ENCODE assay signal across 11 mouse cellular contexts in genomic region chr11:114687574-114688188, GRCm38 (mm10). TPM values are rescaled to one million over a fixed set of nuclear protein-coding genes. Genes with fewer than 3 reads are reported as not detected.
DNase-seq lines count a peak whose midpoint lies in the region; ATAC-seq lines count a peak whose summit lies in the region.
"Had no signal": no experiment of that assay in that cellular context is flagged by ENCODE, and none has a peak within 500 bp of the region (broad histone marks: within the 10 kb centered on the region; RNA-seq: fewer than 3 reads in every experiment).

No protein-coding gene starts in this region.

- H3K9ac ChIP-seq in hindbrain, embryonic 16.5 days (ENCODE audit: low read depth, low read length) = no peak overlapping the region
- H3K9ac ChIP-seq in neural tube, embryonic 11.5 days (ENCODE audit: low read length) = no peak overlapping the region
- H3K9ac ChIP-seq in embryonic facial prominence, embryonic 15.5 days = no peak overlapping the region
- no peak overlapping the region for H3K9ac ChIP-seq in stomach, embryonic 16.5 days (ENCODE audit: low read length)
- H3K9ac ChIP-seq: forebrain, embryonic 13.5 days; lung, embryonic 15.5 days had no signal

- H3K4me2 ChIP-seq in hindbrain, embryonic 16.5 days (ENCODE audit: low read length) = no peak overlapping the region
- H3K4me2 ChIP-seq in neural tube, embryonic 11.5 days (ENCODE audit: low read depth) = no peak overlapping the region
- no peak overlapping the region for H3K4me2 ChIP-seq in embryonic facial prominence, embryonic 15.5 days (replicated peaks)
- no peak overlapping the region for H3K4me2 ChIP-seq in stomach, embryonic 16.5 days (ENCODE audit: low read depth, low read length)
- H3K4me2 ChIP-seq: forebrain, embryonic 13.5 days; lung, embryonic 15.5 days had no signal

- no peaks in the 10 kb centered on the region for H3K9me3 ChIP-seq in hindbrain, embryonic 10.5 days
- no peaks in the 10 kb centered on the region for H3K9me3 ChIP-seq in hindbrain, embryonic 16.5 days (ENCODE audit: control insufficient read depth, low read length)
- H3K9me3 ChIP-seq in neural tube, embryonic 11.5 days (ENCODE audit: control insufficient read depth, low read length) = no peaks in the 10 kb centered on the region
- no peaks in the 10 kb centered on the region for H3K9me3 ChIP-seq in embryonic facial prominence, embryonic 15.5 days (replicated peaks)
- H3K9me3 ChIP-seq in stomach, embryonic 16.5 days (replicated peaks; ENCODE audit: control insufficient read depth, low read length) = no peaks in the 10 kb centered on the region
- H3K9me3 ChIP-seq: forebrain, embryonic 13.5 days; heart, embryonic 10.5 days; lung, embryonic 15.5 days had no signal

- H3K27ac ChIP-seq in hindbrain, embryonic 10.5 days = peak overlapping the region; percentile 64
- H3K27ac ChIP-seq in hindbrain, embryonic 16.5 days (ENCODE audit: low read depth, low read length) = no peak overlapping the region
- H3K27ac ChIP-seq in neural tube, embryonic 11.5 days (ENCODE audit: low read depth, low read length) = peak overlapping the region; percentile 49; the same call in 1 of the 2 replicates
- peak overlapping the region; percentile 61 for H3K27ac ChIP-seq in embryonic facial prominence, embryonic 15.5 days (replicated peaks)
- H3K27ac ChIP-seq in stomach, embryonic 16.5 days (ENCODE audit: low read length) = peak overlapping the region; percentile 31
- H3K27ac ChIP-seq: forebrain, embryonic 13.5 days; heart, embryonic 10.5 days; lung, embryonic 15.5 days had no signal

- no peak overlapping the region for H3K4me3 ChIP-seq in hindbrain, embryonic 10.5 days
- no peak overlapping the region for H3K4me3 ChIP-seq in hindbrain, embryonic 16.5 days (ENCODE audit: low read length)
- no peak overlapping the region for H3K4me3 ChIP-seq in neural tube, embryonic 11.5 days (ENCODE audit: low read depth, low read length)
- H3K4me3 ChIP-seq in embryonic facial prominence, embryonic 15.5 days (replicated peaks) = no peak overlapping the region
- H3K4me3 ChIP-seq in stomach, embryonic 16.5 days (replicated peaks; ENCODE audit: low read length) = no peak overlapping the region
- H3K4me3 ChIP-seq: forebrain, embryonic 13.5 days; heart, embryonic 10.5 days; lung, embryonic 15.5 days had no signal

- no peak for ATAC-seq in hindbrain, embryonic 16.5 days
- no peak for ATAC-seq in neural tube, embryonic 11.5 days (ENCODE audit: insufficient read depth, low FRiP score, low TSS enrichment)
- ATAC-seq in embryonic facial prominence, embryonic 15.5 days (ENCODE audit: insufficient number of reproducible peaks, low FRiP score, low TSS enrichment, low read depth) = no peak
- peak; percentile 34; the same call in 1 of the 2 replicates for ATAC-seq in stomach, embryonic 16.5 days (ENCODE audit: insufficient read depth, low FRiP score)
- ATAC-seq: forebrain, embryonic 13.5 days had no signal

- no peaks in the 10 kb centered on the region for H3K27me3 ChIP-seq in hindbrain, embryonic 10.5 days (ENCODE audit: insufficient read depth, poor library complexity, severe bottlenecking)
- H3K27me3 ChIP-seq in hindbrain, embryonic 16.5 days (replicated peaks; ENCODE audit: control insufficient read depth, insufficient read depth, low read length) = no peaks in the 10 kb centered on the region
- H3K27me3 ChIP-seq in neural tube, embryonic 11.5 days (ENCODE audit: control insufficient read depth, insufficient read depth, low read length) = no peaks in the 10 kb centered on the region
- H3K27me3 ChIP-seq in embryonic facial prominence, embryonic 15.5 days = no peaks in the 10 kb centered on the region
- no peaks in the 10 kb centered on the region for H3K27me3 ChIP-seq in stomach, embryonic 16.5 days (ENCODE audit: control insufficient read depth, insufficient read depth, low read length)
- H3K27me3 ChIP-seq: forebrain, embryonic 13.5 days; lung, embryonic 15.5 days had no signal

- no peak for DNase-seq in hindbrain, embryonic 10.5 days (ENCODE audit: low spot score)
- no peak for DNase-seq in neural tube, embryonic 11.5 days (ENCODE audit: low spot score)
- no peak for DNase-seq in neural tube, embryonic 10.5 days (ENCODE audit: extremely low spot score, low spot score)
- no peak for DNase-seq in thymus, postnatal 25 days
- no peak for DNase-seq in B cell, adult 2 months

- WGBS in hindbrain, embryonic 10.5 days = 64% methylated on average over 10 of the region's 10 CpGs
- 49% methylated on average over 10 of the region's 10 CpGs for WGBS in hindbrain, embryonic 16.5 days
- 45% methylated on average over 9 of the region's 10 CpGs for WGBS in neural tube, embryonic 11.5 days
- WGBS in embryonic facial prominence, embryonic 15.5 days = 17% methylated on average over 9 of the region's 10 CpGs
- WGBS in stomach, embryonic 16.5 days = 27% methylated on average over 10 of the region's 10 CpGs

- H3K4me1 ChIP-seq in hindbrain, embryonic 10.5 days (replicated peaks) = peaks cover 56% of the 10 kb centered on the region
- peaks cover 5% of the 10 kb centered on the region for H3K4me1 ChIP-seq in hindbrain, embryonic 16.5 days (ENCODE audit: control insufficient read depth, insufficient read depth, low read depth, low read length)
- H3K4me1 ChIP-seq in neural tube, embryonic 11.5 days (ENCODE audit: control insufficient read depth, insufficient read depth, low read length) = peaks cover 4% of the 10 kb centered on the region
- H3K4me1 ChIP-seq in embryonic facial prominence, embryonic 15.5 days = peaks cover 23% of the 10 kb centered on the region
- H3K4me1 ChIP-seq in stomach, embryonic 16.5 days (ENCODE audit: control insufficient read depth, insufficient read depth, low read length) = peaks cover 7% of the 10 kb centered on the region

- H3K36me3 ChIP-seq in hindbrain, embryonic 10.5 days = peaks cover 17% of the 10 kb centered on the region; the same call in 1 of the 2 replicates
- no peaks in the 10 kb centered on the region for H3K36me3 ChIP-seq in hindbrain, embryonic 16.5 days (ENCODE audit: control insufficient read depth, insufficient read depth, low read length)
- H3K36me3 ChIP-seq in neural tube, embryonic 11.5 days (ENCODE audit: control insufficient read depth, insufficient read depth, low read length) = no peaks in the 10 kb centered on the region
- H3K36me3 ChIP-seq in embryonic facial prominence, embryonic 15.5 days = peaks cover 10% of the 10 kb centered on the region
- no peaks in the 10 kb centered on the region for H3K36me3 ChIP-seq in stomach, embryonic 16.5 days (ENCODE audit: control insufficient read depth, insufficient read depth, low read length)
- H3K36me3 ChIP-seq: lung, embryonic 15.5 days had no signal

RNA-seq across cellular contexts. Expression of gene Ttyh2, which starts 12.4 kb away (rescaled TPM):
- 15.6 and 15.9 TPM in 2 replicates for polyA plus RNA-seq in hindbrain, embryonic 10.5 days (2016; fragmentation: Nextera tagmentation; extraction: Ambion mirVana)
- polyA plus RNA-seq in hindbrain, embryonic 16.5 days (2015; fragmentation: Nextera tagmentation; extraction: Ambion mirVana) = 31.6 and 40.7 TPM in 2 replicates
- 20.6 and 24.6 TPM in 2 replicates for polyA plus RNA-seq in neural tube, embryonic 11.5 days (2014; fragmentation: Nextera tagmentation; extraction: Ambion mirVana)
- polyA plus RNA-seq in embryonic facial prominence, embryonic 15.5 days (2015; fragmentation: Nextera tagmentation; extraction: Ambion mirVana) = 31.5 and 36.4 TPM in 2 replicates
- polyA plus RNA-seq in stomach, embryonic 16.5 days (2015; fragmentation: Nextera tagmentation; extraction: Ambion mirVana) = 15.6 and 17.3 TPM in 2 replicates

RNA-seq across cellular contexts. Expression of gene Rpl38, which starts 19.4 kb away (rescaled TPM):
- 959 and 1,042 TPM in 2 replicates for polyA plus RNA-seq in hindbrain, embryonic 10.5 days (2016; fragmentation: Nextera tagmentation; extraction: Ambion mirVana)
- 578 and 579 TPM in 2 replicates for polyA plus RNA-seq in hindbrain, embryonic 16.5 days (2015; fragmentation: Nextera tagmentation; extraction: Ambion mirVana)
- polyA plus RNA-seq in neural tube, embryonic 11.5 days (2014; fragmentation: Nextera tagmentation; extraction: Ambion mirVana) = 826 and 967 TPM in 2 replicates
- 993 and 1,020 TPM in 2 replicates for polyA plus RNA-seq in embryonic facial prominence, embryonic 15.5 days (2015; fragmentation: Nextera tagmentation; extraction: Ambion mirVana)
- polyA plus RNA-seq in stomach, embryonic 16.5 days (2015; fragmentation: Nextera tagmentation; extraction: Ambion mirVana) = 797 and 998 TPM in 2 replicates

RNA-seq across cellular contexts. Expression of gene Dnaic2, which starts 39.5 kb away (rescaled TPM):
- 4.0 and 6.3 TPM in 2 replicates for polyA plus RNA-seq in hindbrain, embryonic 10.5 days (2016; fragmentation: Nextera tagmentation; extraction: Ambion mirVana)
- 2.5 and 3.0 TPM in 2 replicates for polyA plus RNA-seq in hindbrain, embryonic 16.5 days (2015; fragmentation: Nextera tagmentation; extraction: Ambion mirVana)
- polyA plus RNA-seq in neural tube, embryonic 11.5 days (2014; fragmentation: Nextera tagmentation; extraction: Ambion mirVana) = 1.7 and 2.5 TPM in 2 replicates
- 8.0 and 13.2 TPM in 2 replicates for polyA plus RNA-seq in embryonic facial prominence, embryonic 15.5 days (2015; fragmentation: Nextera tagmentation; extraction: Ambion mirVana)
- polyA plus RNA-seq in stomach, embryonic 16.5 days (2015; fragmentation: Nextera tagmentation; extraction: Ambion mirVana) = 0.25 and 0.84 TPM in 2 replicates
